Mouse (Mus musculus) hindbrain, embryonic 11.5 days (tissue): Measurements from ENCODE around the gene St6gal1. TPM values are rescaled to one million over a fixed set of nuclear protein-coding genes. Genes with fewer than 3 reads are reported as not detected.

ENCODE experiments used
- ATAC-seq: fragments of 200-750 bp; cut with Nextera tagmentation; 2 replicates; pipeline ENCODE4 v1.8.0; 2017; ENCODE audit warnings: mild to moderate bottlenecking, moderate TSS enrichment, moderate library complexity; ENCODE audit not compliant: low FRiP score
- DNase-seq: peaks from one replicate; pipeline ENCODE4 v3.0.0-alpha.2; 2015; ENCODE audit warnings: low spot score
- H3K27ac ChIP-seq: fragments of 300-500 bp; sonication (generic); 2 replicates; pipeline ENCODE4 v1.5.1; 2014; ENCODE audit warnings: mild to moderate bottlenecking, low read depth, low read length
- H3K27me3 ChIP-seq: fragments of 300-500 bp; sonication (generic); 2 replicates; pipeline ENCODE4 v1.6.1; 2014; ENCODE audit warnings: mild to moderate bottlenecking, low read length, moderate library complexity, mixed read lengths; ENCODE audit not compliant: control insufficient read depth, insufficient read depth
- H3K36me3 ChIP-seq: fragments of 300-500 bp; sonication (generic); 2 replicates; pipeline ENCODE4 v1.6.1; 2014; ENCODE audit warnings: mild to moderate bottlenecking, low read length, moderate library complexity, mixed read lengths; ENCODE audit not compliant: control insufficient read depth, insufficient read depth
- H3K4me1 ChIP-seq: fragments of 300-500 bp; sonication (generic); replicated peaks from 2 replicates; pipeline ENCODE4 v1.6.1; 2014; ENCODE audit warnings: low read length, mixed read lengths; ENCODE audit not compliant: control insufficient read depth, insufficient read depth
- H3K4me2 ChIP-seq: fragments of 300-500 bp; sonication (generic); replicated peaks from 2 replicates; pipeline ENCODE4 v1.6.1; 2014; ENCODE audit warnings: mild to moderate bottlenecking, low read depth, low read length
- H3K4me3 ChIP-seq: fragments of 300-500 bp; sonication (generic); 2 replicates; pipeline ENCODE4 v1.5.1; 2014; ENCODE audit warnings: low read depth, low read length
- H3K9ac ChIP-seq: fragments of 300-500 bp; sonication (generic); 2 replicates; pipeline ENCODE4 v1.6.1; 2014; ENCODE audit warnings: low read depth, low read length
- H3K9me3 ChIP-seq: fragments of 300-500 bp; sonication (generic); 2 replicates; pipeline ENCODE4 v1.6.1; 2016; ENCODE audit warnings: low read length; ENCODE audit not compliant: control insufficient read depth
- WGBS: fragments of 180-500 bp; shearing (Covaris S2); extraction: QIAGEN DNeasy Blood & Tissue Kit; methylation state at CpG from one replicate; pipeline ENCODE4 v1.1.7; 2014; 5-methylcytosine and 5-hydroxymethylcytosine counted together
- polyA plus RNA-seq: library from polyadenylated mRNA; unstranded; fragments of >200 nt; fragmentation: Nextera tagmentation; extraction: Ambion mirVana; gene quantifications from 2 replicates; pipeline ENCODE4 v1.2.1, GENCODE M21; 2014

St6gal1 gene
- polyA plus RNA-seq, 1 experiment from 2014 or later, result 32.7 TPM

- Histone ChIP-seq H3K27ac (no peak overlapping the region), H3K4me1 (no peaks in the 10 kb centered on the region), H3K4me2 (no peak overlapping the region), H3K4me3 (no peak overlapping the region), H3K36me3 (no peaks in the 10 kb centered on the region), H3K9ac (no peak overlapping the region), H3K27me3 (0 out of 2 replicates have a peak, but pooled peaks cover 2% of the 10 kb centered on the region), H3K9me3 (no peaks in the 10 kb centered on the region)
- ATAC-seq (no peak), DNase-seq (no peak)
- WGBS, result 71% methylated on average over 10 of the region's 10 CpGs
Measured at GRCm38 (mm10) chr16:23305830-23306623, 81.5 kb downstream of the St6gal1 start.

- no peak overlapping the region for H3K9ac ChIP-seq
- H3K27ac ChIP-seq, result no peak overlapping the region; the same call in 1 of the 2 replicates
- H3K4me1 ChIP-seq, result no peaks in the 10 kb centered on the region
- no peaks in the 10 kb centered on the region for H3K36me3 ChIP-seq
- 39% methylated on average over 12 of the region's 12 CpGs for WGBS
- peak; percentile 91 for ATAC-seq
- DNase-seq, result peak; percentile 51
- no peak overlapping the region for H3K4me2 ChIP-seq
- no peak overlapping the region for H3K4me3 ChIP-seq
- H3K27me3 ChIP-seq, result 0 out of 2 replicates have a peak, but pooled peaks cover 2% of the 10 kb centered on the region
- no peaks in the 10 kb centered on the region for H3K9me3 ChIP-seq
Measured at GRCm38 (mm10) chr16:23307142-23307968, 82.8 kb downstream of the St6gal1 start.

- H3K9ac ChIP-seq, result no peak overlapping the region
- ATAC-seq, result no peak
- no peaks in the 10 kb centered on the region for H3K36me3 ChIP-seq
- 0 out of 2 replicates have a peak, but pooled peaks cover 2% of the 10 kb centered on the region for H3K27me3 ChIP-seq
- H3K9me3 ChIP-seq, result no peaks in the 10 kb centered on the region
- no peaks in the 10 kb centered on the region for H3K4me1 ChIP-seq
- H3K4me2 ChIP-seq, result no peak overlapping the region
- no peak overlapping the region for H3K27ac ChIP-seq
- H3K4me3 ChIP-seq, result no peak overlapping the region
- WGBS, result 72% methylated on average over 4 of the region's 4 CpGs
- no peak for DNase-seq
Measured at GRCm38 (mm10) chr16:23308012-23308554, 83.5 kb downstream of the St6gal1 start.

DNA sequence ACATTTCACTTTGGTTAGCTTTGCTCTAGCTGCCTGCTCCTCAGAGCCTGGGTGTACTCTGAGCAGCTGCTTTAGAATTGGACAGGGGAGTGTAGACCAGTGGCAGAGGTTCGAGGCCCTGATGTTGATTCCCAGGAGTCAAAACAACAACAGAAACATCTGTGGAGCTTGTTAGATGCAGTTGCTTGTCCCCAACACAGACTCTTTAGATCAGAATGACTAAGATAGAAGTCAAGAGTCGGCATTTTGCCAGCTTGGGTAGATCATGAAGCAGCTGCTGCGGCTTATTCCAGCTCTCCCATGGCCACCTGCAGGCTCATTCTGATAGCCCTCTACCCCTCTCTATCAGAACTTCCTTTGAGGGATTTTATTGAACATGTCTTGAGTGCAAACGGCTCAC lies 84.5 kb downstream of the St6gal1 start:
- H3K4me2 ChIP-seq, result no peak overlapping the region
- no peaks in the 10 kb centered on the region for H3K4me1 ChIP-seq
- H3K4me3 ChIP-seq, result no peak overlapping the region
- ATAC-seq (no peak), DNase-seq (no peak)
- H3K27ac ChIP-seq, result no peak overlapping the region
- WGBS, result 82% methylated on average over 4 of the region's 4 CpGs
- no peaks in the 10 kb centered on the region for H3K36me3 ChIP-seq
- 0 out of 2 replicates have a peak, but pooled peaks cover 2% of the 10 kb centered on the region for H3K27me3 ChIP-seq
- H3K9me3 ChIP-seq, result no peaks in the 10 kb centered on the region
- no peak overlapping the region for H3K9ac ChIP-seq

- Histone ChIP-seq H3K27me3 (0 out of 2 replicates have a peak, but pooled peaks cover 2% of the 10 kb centered on the region), H3K4me2 (no peak overlapping the region), H3K4me3 (no peak overlapping the region), H3K4me1 (0 out of 2 replicates have a peak, but pooled peaks cover 2% of the 10 kb centered on the region), H3K9ac (no peak overlapping the region), H3K36me3 (no peaks in the 10 kb centered on the region), H3K27ac (no peak overlapping the region), H3K9me3 (no peaks in the 10 kb centered on the region)
- ATAC-seq (no peak), DNase-seq (no peak)
- WGBS, result 95% methylated on average over 9 of the region's 9 CpGs
Measured at GRCm38 (mm10) chr16:23312604-23313003, 88.1 kb downstream of the St6gal1 start.

GRCm38 (mm10) chr16:23314790-23315189 lies 90.2 kb downstream of the St6gal1 start:
- H3K4me1 ChIP-seq, result 0 out of 2 replicates have a peak, but pooled peaks cover 2% of the 10 kb centered on the region
- H3K4me3 ChIP-seq, result no peak overlapping the region
- no peak for ATAC-seq
- no peak overlapping the region for H3K27ac ChIP-seq
- H3K9me3 ChIP-seq, result no peaks in the 10 kb centered on the region
- no peaks in the 10 kb centered on the region for H3K27me3 ChIP-seq
- WGBS, result 9% methylated on average over 7 of the region's 7 CpGs
- no peak overlapping the region for H3K4me2 ChIP-seq
- no peaks in the 10 kb centered on the region for H3K36me3 ChIP-seq
- peak; percentile 18 for DNase-seq
- H3K9ac ChIP-seq, result no peak overlapping the region

DNA sequence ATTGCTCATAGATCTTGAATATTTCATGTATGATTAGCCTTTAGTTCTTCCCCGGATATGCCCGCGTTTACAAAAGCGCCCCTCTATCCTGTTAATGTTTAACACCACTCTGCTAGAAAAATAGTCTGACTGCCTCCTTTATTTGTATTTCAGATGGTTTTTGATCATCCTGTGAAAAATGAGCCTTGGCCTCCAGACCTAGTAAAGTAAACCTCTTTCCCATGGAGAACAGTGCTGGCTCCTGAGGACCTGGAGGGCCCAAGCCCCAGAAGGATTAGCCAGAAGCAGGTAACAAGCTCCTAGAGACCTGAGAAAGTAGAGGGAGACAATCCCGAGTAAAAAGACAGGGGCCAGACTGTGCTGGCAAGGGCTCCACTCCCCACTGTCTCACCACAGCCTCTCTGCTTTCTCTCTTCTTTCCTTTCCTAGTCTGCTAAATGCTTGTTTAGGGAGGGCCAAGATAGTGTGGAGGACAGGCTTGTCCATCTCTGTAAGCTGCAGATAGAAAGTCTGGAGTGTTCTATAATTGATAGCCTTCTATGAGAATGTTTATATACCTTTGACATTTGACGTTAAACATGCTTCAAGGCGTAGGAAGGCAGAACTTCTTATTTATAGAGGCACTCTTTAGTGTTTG lies 93.0 kb downstream of the St6gal1 start:
- DNase-seq, result no peak
- H3K4me1 ChIP-seq, result 0 out of 2 replicates have a peak, but pooled peaks cover 2% of the 10 kb centered on the region
- H3K4me2 ChIP-seq, result no peak overlapping the region
- no peak overlapping the region for H3K9ac ChIP-seq
- H3K27ac ChIP-seq, result no peak overlapping the region
- no peaks in the 10 kb centered on the region for H3K9me3 ChIP-seq
- no peak overlapping the region for H3K4me3 ChIP-seq
- no peaks in the 10 kb centered on the region for H3K27me3 ChIP-seq
- H3K36me3 ChIP-seq, result peaks cover 4% of the 10 kb centered on the region; the same call in 1 of the 2 replicates
- WGBS, result 77% methylated on average over 7 of the region's 7 CpGs
- no peak for ATAC-seq

- 86% methylated on average over 3 of the region's 3 CpGs for WGBS
- H3K4me3 ChIP-seq, result no peak overlapping the region
- H3K4me2 ChIP-seq, result no peak overlapping the region
- DNase-seq (no peak), ATAC-seq (no peak)
- peaks cover 4% of the 10 kb centered on the region; the same call in 1 of the 2 replicates for H3K36me3 ChIP-seq
- H3K9me3 ChIP-seq, result no peaks in the 10 kb centered on the region
- no peak overlapping the region for H3K9ac ChIP-seq
- 0 out of 2 replicates have a peak, but pooled peaks cover under 1% of the 10 kb centered on the region for H3K4me1 ChIP-seq
- no peak overlapping the region for H3K27ac ChIP-seq
- H3K27me3 ChIP-seq, result no peaks in the 10 kb centered on the region
Measured at GRCm38 (mm10) chr16:23320025-23320424, 95.5 kb downstream of the St6gal1 start.
